Mouse (Mus musculus): ENCODE results near the gene Cers2. TPM values are rescaled to one million over a fixed set of nuclear protein-coding genes. Genes with fewer than 3 reads are reported as not detected.

Gene Cers2
- 83.0 TPM for polyA plus RNA-seq (2014; fragmentation: Illumina TruSeq; extraction: RNeasy Lipid Tissue Mini Kit (QIAGEN cat#74804); ENCODE audit: low read depth, low replicate concordance)

GRCm38 (mm10) chr3:95314486-95315093 lies at the start of gene Cers2:
Cers2 (plus strand) TSS chr3:95314791.

GRCm38 (mm10) chr3:95281216-95282126 lies 33.1 kb upstream of the Cers2 start, which contains the start of the genes Mindy1 and Prune1:
Mindy1 (plus strand) TSS chr3:95281345.
Prune1 (minus strand) TSS chr3:95282076.

GRCm38 (mm10) chr3:95307100-95307499 lies 7.5 kb upstream of the Cers2 start, which contains the start of gene Anxa9:
Anxa9 (minus strand) TSS chr3:95307176.

GRCm38 (mm10) chr3:95356701-95357449 lies 42.3 kb downstream of the Cers2 start, which contains the start of gene Setdb1:
Setdb1 (minus strand) TSS chr3:95357202.

Other genes with a start within 250 kb of the Cers2 start
- gene Pip5k1a, start 207.9 kb upstream of the Cers2 start, polyA plus RNA-seq (2014; fragmentation: Illumina TruSeq; extraction: RNeasy Lipid Tissue Mini Kit (QIAGEN cat#74804); ENCODE audit: low read depth, low replicate concordance), result 14.5 TPM
- 33.0 TPM for gene Vps72, start 203.8 kb upstream of the Cers2 start, polyA plus RNA-seq (2014; fragmentation: Illumina TruSeq; extraction: RNeasy Lipid Tissue Mini Kit (QIAGEN cat#74804); ENCODE audit: low read depth, low replicate concordance)
- 3.4 TPM for gene Tmod4, start 190.3 kb upstream of the Cers2 start, polyA plus RNA-seq (2014; fragmentation: Illumina TruSeq; extraction: RNeasy Lipid Tissue Mini Kit (QIAGEN cat#74804); ENCODE audit: low read depth, low replicate concordance)
- gene Scnm1, start 180.8 kb upstream of the Cers2 start, polyA plus RNA-seq (2014; fragmentation: Illumina TruSeq; extraction: RNeasy Lipid Tissue Mini Kit (QIAGEN cat#74804); ENCODE audit: low read depth, low replicate concordance), result 20.0 TPM
- 1.8 TPM for gene Lysmd1, start 180.7 kb upstream of the Cers2 start, polyA plus RNA-seq (2014; fragmentation: Illumina TruSeq; extraction: RNeasy Lipid Tissue Mini Kit (QIAGEN cat#74804); ENCODE audit: low read depth, low replicate concordance)
- not detected for gene Tnfaip8l2, start 172.4 kb upstream of the Cers2 start, polyA plus RNA-seq (2014; fragmentation: Illumina TruSeq; extraction: RNeasy Lipid Tissue Mini Kit (QIAGEN cat#74804); ENCODE audit: low read depth, low replicate concordance)
- gene Sema6c, start 154.3 kb upstream of the Cers2 start, polyA plus RNA-seq (2014; fragmentation: Illumina TruSeq; extraction: RNeasy Lipid Tissue Mini Kit (QIAGEN cat#74804); ENCODE audit: low read depth, low replicate concordance), result not detected
- gene Gabpb2, start 96.9 kb upstream of the Cers2 start, polyA plus RNA-seq (2014; fragmentation: Illumina TruSeq; extraction: RNeasy Lipid Tissue Mini Kit (QIAGEN cat#74804); ENCODE audit: low read depth, low replicate concordance), result 53.4 TPM
- 18.0 TPM for gene Cdc42se1, start 86.1 kb upstream of the Cers2 start, polyA plus RNA-seq (2014; fragmentation: Illumina TruSeq; extraction: RNeasy Lipid Tissue Mini Kit (QIAGEN cat#74804); ENCODE audit: low read depth, low replicate concordance)
- 40.5 TPM for gene Mllt11, start 82.6 kb upstream of the Cers2 start, polyA plus RNA-seq (2014; fragmentation: Illumina TruSeq; extraction: RNeasy Lipid Tissue Mini Kit (QIAGEN cat#74804); ENCODE audit: low read depth, low replicate concordance)
- not detected for gene Gm128, start 73.2 kb upstream of the Cers2 start, polyA plus RNA-seq (2014; fragmentation: Illumina TruSeq; extraction: RNeasy Lipid Tissue Mini Kit (QIAGEN cat#74804); ENCODE audit: low read depth, low replicate concordance)
- 1.4 TPM for gene Bnipl, start 63.6 kb upstream of the Cers2 start, polyA plus RNA-seq (2014; fragmentation: Illumina TruSeq; extraction: RNeasy Lipid Tissue Mini Kit (QIAGEN cat#74804); ENCODE audit: low read depth, low replicate concordance)
- gene Mindy1, start 33.4 kb upstream of the Cers2 start, polyA plus RNA-seq (2014; fragmentation: Illumina TruSeq; extraction: RNeasy Lipid Tissue Mini Kit (QIAGEN cat#74804); ENCODE audit: low read depth, low replicate concordance), result 113 TPM
- gene Prune1, start 32.7 kb upstream of the Cers2 start, polyA plus RNA-seq (2014; fragmentation: Illumina TruSeq; extraction: RNeasy Lipid Tissue Mini Kit (QIAGEN cat#74804); ENCODE audit: low read depth, low replicate concordance), result 7.0 TPM
- gene Anxa9, start 7.6 kb upstream of the Cers2 start, polyA plus RNA-seq (2014; fragmentation: Illumina TruSeq; extraction: RNeasy Lipid Tissue Mini Kit (QIAGEN cat#74804); ENCODE audit: low read depth, low replicate concordance), result not detected
- gene Setdb1, start 42.4 kb downstream of the Cers2 start, polyA plus RNA-seq (2014; fragmentation: Illumina TruSeq; extraction: RNeasy Lipid Tissue Mini Kit (QIAGEN cat#74804); ENCODE audit: low read depth, low replicate concordance), result 20.2 TPM
- gene 4930558C23Rik, start 88.0 kb downstream of the Cers2 start, polyA plus RNA-seq (2014; fragmentation: Illumina TruSeq; extraction: RNeasy Lipid Tissue Mini Kit (QIAGEN cat#74804); ENCODE audit: low read depth, low replicate concordance), result not detected
- 62.1 TPM for gene Arnt, start 119.6 kb downstream of the Cers2 start, polyA plus RNA-seq (2014; fragmentation: Illumina TruSeq; extraction: RNeasy Lipid Tissue Mini Kit (QIAGEN cat#74804); ENCODE audit: low read depth, low replicate concordance)
- gene Ctsk, start 184.5 kb downstream of the Cers2 start, polyA plus RNA-seq (2014; fragmentation: Illumina TruSeq; extraction: RNeasy Lipid Tissue Mini Kit (QIAGEN cat#74804); ENCODE audit: low read depth, low replicate concordance), result 4.4 TPM
- 858 TPM for gene Ctss, start 212.0 kb downstream of the Cers2 start, polyA plus RNA-seq (2014; fragmentation: Illumina TruSeq; extraction: RNeasy Lipid Tissue Mini Kit (QIAGEN cat#74804); ENCODE audit: low read depth, low replicate concordance)
- not detected for gene Hormad1, start 244.9 kb downstream of the Cers2 start, polyA plus RNA-seq (2014; fragmentation: Illumina TruSeq; extraction: RNeasy Lipid Tissue Mini Kit (QIAGEN cat#74804); ENCODE audit: low read depth, low replicate concordance)